Mouse (Mus musculus) cerebellum, adult 18-20 months (tissue): ENCODE data around the gene Nhsl1.

ENCODE experiments used
- DNase-seq, 2 experiments: peaks; one replicate each; pipeline ENCODE4 v3.0.0; 2021

Nhsl1 gene

GRCm38 (mm10) chr10:18453380-18453779 lies 134.6 kb downstream of the Nhsl1 start:
- peak; percentile 90 to 91 for DNase-seq

- no peak for DNase-seq
Observed at GRCm38 (mm10) chr10:18454161-18454560, 135.4 kb downstream of the Nhsl1 start.

DNA sequence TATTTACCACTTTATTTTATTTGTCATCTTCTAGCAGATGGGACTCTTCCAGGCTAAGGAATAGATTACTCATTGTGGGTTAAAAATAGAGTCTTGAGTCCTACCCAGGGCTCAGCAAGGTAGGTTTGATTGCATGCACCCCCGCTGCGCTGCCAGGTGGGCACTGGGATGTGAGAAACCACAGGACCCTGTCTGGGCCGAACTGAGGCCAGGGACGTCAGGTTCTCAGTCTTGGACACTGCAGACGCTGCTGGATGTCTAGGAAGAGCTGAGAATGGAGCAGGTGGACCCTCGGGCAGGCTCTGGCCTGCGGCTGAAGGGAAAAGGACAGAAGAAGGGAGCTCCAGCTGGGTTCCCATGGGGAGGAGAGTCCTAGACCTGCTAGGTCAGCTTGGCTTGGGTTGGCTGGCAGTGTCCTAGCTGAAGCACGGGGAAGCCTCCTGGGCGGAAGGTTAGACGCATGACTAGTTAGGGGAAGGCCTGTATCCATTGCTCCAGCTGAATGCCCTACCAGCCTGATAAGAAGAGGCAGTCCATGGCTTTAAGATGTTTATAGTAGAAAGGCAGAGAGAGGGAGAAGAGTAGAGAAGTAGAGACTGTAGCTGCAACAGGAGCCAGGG lies 136.6 kb downstream of the Nhsl1 start:
- peak; percentile 74 to 75 for DNase-seq

- DNase-seq: no peak
Observed at GRCm38 (mm10) chr10:18457808-18458475, 139.2 kb downstream of the Nhsl1 start.

DNA sequence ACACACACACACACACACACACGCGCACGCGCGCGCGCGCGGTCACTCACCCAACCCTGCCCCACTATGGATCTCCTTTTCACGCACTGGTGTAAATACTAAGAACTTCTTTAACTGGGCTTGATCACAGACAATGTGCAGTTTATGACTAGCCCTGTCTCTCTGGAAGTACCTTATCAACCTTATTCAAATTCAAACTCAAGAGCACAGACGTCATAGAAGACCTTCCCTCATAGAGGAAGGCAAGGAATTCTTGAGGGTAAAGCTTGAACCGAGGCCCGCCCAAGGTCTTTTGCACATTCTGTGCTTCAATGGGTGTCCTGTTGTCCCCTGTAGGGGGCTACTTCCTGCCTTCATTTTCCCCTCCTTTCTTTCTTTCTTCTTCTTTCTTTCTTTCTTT lies 142.6 kb downstream of the Nhsl1 start:
- no peak for DNase-seq

DNA sequence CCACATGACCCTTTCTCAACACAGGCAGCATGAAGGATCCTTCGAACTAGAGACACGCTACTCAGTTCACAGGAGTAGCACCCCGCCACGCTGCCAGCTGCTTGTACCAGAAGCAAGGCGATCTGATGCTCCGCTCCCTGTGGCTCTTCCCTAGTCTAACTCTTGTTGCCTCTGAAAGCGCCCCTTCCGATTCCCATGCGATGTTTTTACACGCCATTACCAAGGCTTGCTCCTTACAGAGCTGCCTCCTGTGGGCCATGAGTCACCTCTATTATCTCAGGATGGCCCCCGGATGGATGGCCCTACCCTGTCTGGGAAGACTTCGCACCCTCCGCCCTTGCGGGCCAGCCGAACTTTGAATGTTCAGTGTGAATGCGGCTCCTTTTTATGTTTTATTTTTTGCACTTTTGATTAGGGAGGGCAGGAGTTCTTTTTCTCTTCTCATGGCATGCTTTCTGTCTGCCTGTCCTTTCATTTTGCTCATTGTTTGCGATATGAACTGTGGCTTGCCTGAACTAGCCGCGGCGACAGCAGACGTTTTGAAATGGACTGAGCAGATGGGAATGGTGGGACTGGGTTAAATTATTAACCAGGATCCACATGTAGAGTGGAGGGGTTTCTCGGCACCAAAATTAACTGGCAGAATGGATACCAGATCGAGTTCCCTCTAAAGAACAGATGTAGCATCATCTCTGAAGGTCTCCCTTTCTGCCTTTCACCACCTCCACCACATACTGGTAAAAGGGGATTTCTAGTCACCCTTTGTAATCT lies 144.5 kb downstream of the Nhsl1 start:
- DNase-seq: peak in 1 of 2 experiments; percentile 22

DNA sequence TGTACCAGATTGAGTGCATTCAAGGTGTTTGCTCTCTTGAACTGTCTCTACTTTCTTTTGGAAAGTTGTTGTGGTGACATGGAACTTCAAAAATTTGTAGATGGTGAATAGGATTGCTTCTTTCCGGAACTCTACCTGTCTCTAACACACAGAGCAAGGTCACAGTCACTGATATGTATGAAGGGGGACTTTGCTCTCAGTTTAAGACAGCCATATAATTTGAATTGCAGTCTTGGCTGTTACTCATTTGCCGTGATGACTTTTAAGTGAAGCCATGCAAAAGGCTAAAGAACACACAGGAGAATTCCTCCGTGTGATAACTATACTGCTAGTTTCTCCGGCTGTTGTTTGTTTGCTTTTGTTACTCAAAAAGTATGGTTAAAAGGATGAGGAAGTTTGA lies 149.6 kb downstream of the Nhsl1 start:
- no peak for DNase-seq

GRCm38 (mm10) chr10:18469279-18470135 lies 150.7 kb downstream of the Nhsl1 start:
- DNase-seq: no peak

DNA sequence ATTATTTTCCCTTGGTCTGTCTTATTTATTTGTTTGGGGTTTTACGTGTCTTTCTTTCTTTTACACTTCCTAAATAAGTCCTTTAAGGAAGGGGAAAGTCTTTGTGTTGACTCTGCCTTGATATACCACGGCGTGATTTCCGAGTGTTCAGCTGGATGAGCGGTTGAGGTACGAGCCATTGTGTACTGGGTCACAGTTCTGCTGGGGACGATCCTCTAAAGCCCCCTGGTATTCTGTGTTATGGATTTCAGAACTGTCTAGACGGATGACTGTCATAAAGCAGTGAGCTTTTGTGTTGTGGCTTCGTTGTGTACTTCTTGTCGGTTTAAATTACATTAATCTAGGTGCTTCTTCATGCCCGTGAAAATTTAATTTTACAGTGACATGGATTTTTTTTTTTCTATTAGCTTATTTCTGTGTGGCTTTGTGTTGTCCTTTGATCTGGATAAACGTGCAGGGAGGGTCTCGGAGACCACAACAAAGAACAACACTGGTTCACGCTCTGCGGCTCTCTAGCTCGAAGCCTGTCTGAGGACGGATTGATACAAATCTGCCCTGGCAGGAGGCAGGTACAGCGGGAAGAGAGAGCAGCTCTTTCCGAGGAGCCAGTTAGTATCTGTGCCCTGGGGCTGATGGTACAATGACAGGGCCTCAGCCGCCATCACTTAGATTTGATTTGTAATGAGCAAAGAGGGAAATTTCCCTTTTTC lies 151.7 kb downstream of the Nhsl1 start:
- DNase-seq: no peak

DNA sequence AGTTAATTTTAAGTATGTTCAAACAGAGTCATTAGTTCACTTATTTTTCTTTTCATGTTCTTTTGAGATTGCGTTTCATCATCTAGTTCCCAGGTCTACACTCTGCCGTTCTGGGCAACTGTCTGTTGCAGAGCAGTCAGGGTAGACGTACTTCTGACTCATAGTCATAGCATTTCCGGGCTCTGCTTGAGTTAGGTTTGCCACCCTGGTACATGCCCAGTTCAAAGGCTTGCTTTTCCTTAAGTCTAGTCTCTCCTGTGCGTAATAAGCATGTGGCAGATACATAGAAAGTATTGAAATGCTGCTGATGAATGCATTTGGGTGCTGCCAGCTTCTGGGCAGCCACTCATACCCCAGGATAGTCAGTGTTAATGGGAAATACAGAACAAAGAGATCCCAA lies 152.9 kb downstream of the Nhsl1 start:
- no peak for DNase-seq

GRCm38 (mm10) chr10:18475126-18475525 lies 156.3 kb downstream of the Nhsl1 start:
- DNase-seq: peak in 1 of 2 experiments; percentile 13

- DNase-seq: no peak
Observed at GRCm38 (mm10) chr10:18478294-18478693, 159.5 kb downstream of the Nhsl1 start.

DNA sequence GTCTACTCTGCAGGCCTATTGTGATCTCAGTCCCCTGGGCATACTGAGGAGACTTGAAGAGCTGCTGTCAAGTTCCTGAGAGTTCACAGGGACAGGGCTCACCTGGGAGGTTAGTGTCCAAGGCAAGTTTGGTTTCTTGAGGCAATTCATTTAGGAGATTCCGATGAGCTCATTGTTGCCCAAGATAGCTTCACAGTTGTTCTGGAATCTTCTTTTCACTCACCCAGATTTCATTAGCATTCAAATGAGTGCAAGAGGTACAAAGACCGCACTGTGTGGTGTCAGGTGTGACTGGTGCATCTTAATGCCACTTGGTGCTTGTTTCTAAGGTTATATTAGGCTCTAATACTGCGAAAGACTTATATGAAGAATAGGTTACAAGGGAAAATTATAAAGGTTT lies 160.5 kb downstream of the Nhsl1 start:
- no peak for DNase-seq

GRCm38 (mm10) chr10:18480836-18481235 lies 162.1 kb downstream of the Nhsl1 start:
- DNase-seq: no peak

DNA sequence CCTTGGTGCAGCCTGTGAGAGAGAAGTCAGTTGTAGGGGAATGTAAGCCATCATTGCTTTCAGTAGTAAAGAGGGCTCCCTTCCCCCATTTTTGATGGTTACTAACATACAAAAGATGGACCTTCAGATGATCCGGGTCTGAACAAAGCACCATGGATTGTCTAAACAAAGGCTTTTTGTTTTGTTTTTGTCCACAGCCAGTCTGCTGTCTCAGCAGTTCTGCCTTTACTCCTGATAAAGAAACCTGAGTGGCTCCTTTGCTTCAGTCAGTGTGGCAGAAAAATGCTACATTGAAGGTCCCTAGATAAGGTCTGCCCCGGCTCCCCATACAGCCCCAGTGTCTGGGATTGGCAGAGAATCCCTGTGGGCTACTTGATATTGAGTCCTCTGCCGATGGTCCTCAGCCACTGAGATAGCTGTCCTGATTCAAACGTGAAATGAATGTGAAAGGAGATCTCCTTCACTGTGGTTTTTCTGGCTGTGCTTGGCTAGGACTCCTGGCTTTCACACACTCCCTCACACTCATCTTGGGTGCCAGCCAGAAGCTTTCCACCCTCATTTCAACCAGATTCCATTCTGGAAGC lies 163.9 kb downstream of the Nhsl1 start:
- DNase-seq: peak; percentile 39 to 49

- no peak for DNase-seq
Observed at GRCm38 (mm10) chr10:18483658-18484057, 164.9 kb downstream of the Nhsl1 start.

GRCm38 (mm10) chr10:18484731-18485130 lies 165.9 kb downstream of the Nhsl1 start:
- DNase-seq: no peak

DNA sequence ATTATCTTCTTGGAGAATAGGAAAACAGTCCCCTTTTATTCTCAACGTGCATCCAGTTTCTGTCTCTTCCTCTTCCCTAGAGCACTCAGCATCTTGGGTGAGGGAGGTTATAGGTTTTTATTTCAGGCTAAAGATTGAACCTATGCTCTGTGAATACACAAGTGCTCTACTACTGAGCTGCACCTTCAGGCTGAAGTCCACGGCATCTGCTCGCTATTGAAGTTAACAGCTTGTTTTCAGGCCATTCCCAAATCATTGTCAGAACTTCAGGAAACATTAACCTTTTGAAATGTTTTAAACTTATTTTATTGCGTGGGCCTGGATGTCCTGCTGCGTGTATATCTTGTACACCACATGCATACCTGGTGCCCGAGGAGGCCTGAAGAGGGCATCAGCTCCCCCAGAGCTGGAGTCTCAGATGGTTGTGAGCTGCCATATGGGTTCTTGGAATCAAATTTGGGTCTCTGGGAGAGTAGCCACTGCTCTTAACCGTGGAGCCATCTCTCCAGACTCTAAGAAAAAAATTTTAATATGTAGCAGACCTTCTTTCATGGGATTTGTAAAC lies 169.5 kb downstream of the Nhsl1 start:
- no peak for DNase-seq

DNA sequence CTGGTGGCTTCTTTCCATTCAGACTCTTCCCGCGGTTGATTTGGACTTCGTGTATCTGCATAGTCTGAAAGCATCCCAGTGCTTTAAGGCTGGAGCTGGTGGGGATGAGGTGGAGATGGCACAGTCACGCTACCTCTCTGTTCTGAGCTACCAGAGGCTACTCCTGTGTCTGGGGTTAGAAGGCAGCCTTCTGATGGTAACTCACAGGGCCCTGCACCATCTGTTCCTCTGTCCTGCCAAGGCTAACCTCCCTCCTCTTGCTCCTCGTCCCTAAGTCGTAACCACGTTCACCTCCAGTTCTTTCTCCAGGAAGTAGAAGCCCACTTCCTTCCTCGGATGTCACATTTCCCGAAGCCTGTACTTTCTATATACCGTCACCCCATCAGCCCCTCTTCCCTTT lies 171.2 kb downstream of the Nhsl1 start:
- DNase-seq: peak; percentile 22 to 44

DNA sequence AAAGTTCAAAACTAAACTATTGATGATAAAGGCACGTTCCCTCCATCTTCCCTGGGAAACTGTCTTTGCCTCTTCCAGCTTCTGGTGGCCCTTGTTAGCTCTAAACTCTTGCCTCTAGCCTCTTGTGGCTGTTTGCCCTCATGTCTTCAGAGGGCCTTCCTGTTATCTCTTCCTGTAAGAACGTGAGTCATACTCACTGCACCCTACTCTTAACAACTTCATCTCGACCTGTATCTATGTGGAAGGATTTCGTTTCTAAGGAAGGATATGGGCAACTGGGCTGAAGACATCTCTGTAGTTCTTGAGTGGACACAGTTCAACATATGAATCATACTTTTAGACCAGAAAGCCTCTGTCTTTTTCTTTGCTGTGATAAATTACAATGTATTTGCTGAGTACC lies 173.2 kb downstream of the Nhsl1 start:
- DNase-seq: no peak
